Mouse (Mus musculus) stomach, embryonic 14.5 days (tissue): ENCODE data around the gene Zfp36l1. TPM values are rescaled to one million over a fixed set of nuclear protein-coding genes. Genes with fewer than 3 reads are reported as not detected.

Source experiments
- ATAC-seq: fragments of 200-750 bp; cut with Nextera tagmentation; 2 replicates; pipeline ENCODE4 v1.8.0; 2017; ENCODE audit warnings: low read depth, moderate TSS enrichment; ENCODE audit not compliant: insufficient number of reproducible peaks, insufficient read depth, low FRiP score
- H3K27ac ChIP-seq: fragments of 300-500 bp; sonication (generic); 2 replicates; pipeline ENCODE4 v1.5.1; 2014; ENCODE audit warnings: mild to moderate bottlenecking, low read length, moderate library complexity, mixed read lengths
- H3K27me3 ChIP-seq: fragments of 300-500 bp; sonication (generic); 2 replicates; pipeline ENCODE4 v1.6.1; 2014; ENCODE audit warnings: low read length, control low read depth, mixed read lengths; ENCODE audit not compliant: control insufficient read depth, insufficient read depth
- H3K36me3 ChIP-seq: fragments of 300-500 bp; sonication (generic); 2 replicates; pipeline ENCODE4 v1.6.1; 2014; ENCODE audit warnings: mild to moderate bottlenecking, control low read depth, low read length, moderate library complexity, mixed read lengths; ENCODE audit not compliant: control insufficient read depth, insufficient read depth
- H3K4me1 ChIP-seq: fragments of 300-500 bp; sonication (generic); 2 replicates; pipeline ENCODE4 v1.6.1; 2014; ENCODE audit warnings: low read length, control low read depth, mixed read lengths; ENCODE audit not compliant: control insufficient read depth, insufficient read depth
- H3K4me2 ChIP-seq: fragments of 300-500 bp; sonication (generic); replicated peaks from 2 replicates; pipeline ENCODE4 v1.6.1; 2014; ENCODE audit warnings: low read depth, low read length, control low read depth
- H3K4me3 ChIP-seq: fragments of 300-500 bp; sonication (generic); 2 replicates; pipeline ENCODE4 v1.5.1; 2014; ENCODE audit warnings: low read depth, low read length, control low read depth
- H3K9ac ChIP-seq: fragments of 300-500 bp; sonication (generic); replicated peaks from 2 replicates; pipeline ENCODE4 v1.6.1; 2014; ENCODE audit warnings: low read depth, mild to moderate bottlenecking, control low read depth, low read length, moderate library complexity, mixed read lengths
- H3K9me3 ChIP-seq: fragments of 300-500 bp; sonication (generic); 2 replicates; pipeline ENCODE4 v1.6.1; 2016; ENCODE audit warnings: low read depth, low read length, control low read depth; ENCODE audit not compliant: control insufficient read depth
- WGBS: fragments of 180-500 bp; shearing (Covaris S2); extraction: QIAGEN DNeasy Blood & Tissue Kit; methylation state at CpG from one replicate; pipeline ENCODE4 v1.1.7; 2014; 5-methylcytosine and 5-hydroxymethylcytosine counted together
- polyA plus RNA-seq: library from polyadenylated mRNA; unstranded; fragments of >200 nt; fragmentation: Nextera tagmentation; extraction: Ambion mirVana; gene quantifications from 2 replicates; pipeline ENCODE4 v1.2.1, GENCODE M21; 2014

Zfp36l1 gene
- polyA plus RNA-seq, 1 experiment from 2014 or later: 245 TPM

DNA sequence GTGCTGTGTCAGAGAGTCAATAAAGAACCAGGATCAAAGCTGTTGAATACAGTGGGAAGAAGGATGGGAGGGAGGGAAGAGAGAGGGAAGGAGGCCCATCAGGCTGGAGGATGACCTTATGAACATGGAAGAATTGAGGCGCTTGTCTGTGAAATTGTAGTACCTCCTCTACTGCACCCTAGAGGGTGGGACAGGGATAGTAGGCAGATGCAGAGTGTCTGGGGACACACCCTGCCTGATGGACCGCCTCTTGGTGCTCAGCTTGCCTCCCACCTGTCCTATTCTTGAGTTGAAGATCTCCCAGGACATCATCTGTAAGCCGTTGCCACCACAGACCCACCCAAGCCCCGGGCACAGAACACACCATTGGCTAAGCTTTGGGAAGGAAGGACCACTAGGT is 30.1 kb downstream of the Zfp36l1 start:
- Histone ChIP-seq H3K4me3 (no peak overlapping the region), H3K4me1 (peaks cover 19% of the 10 kb centered on the region), H3K9me3 (no peaks in the 10 kb centered on the region), H3K4me2 (no peak overlapping the region), H3K9ac (no peak overlapping the region), H3K36me3 (no peaks in the 10 kb centered on the region), H3K27me3 (no peaks in the 10 kb centered on the region), H3K27ac (peak overlapping the region; percentile 74; the same call in 1 of the 2 replicates)
- no peak for ATAC-seq
- 84% methylated on average over 4 of the region's 4 CpGs for WGBS

DNA sequence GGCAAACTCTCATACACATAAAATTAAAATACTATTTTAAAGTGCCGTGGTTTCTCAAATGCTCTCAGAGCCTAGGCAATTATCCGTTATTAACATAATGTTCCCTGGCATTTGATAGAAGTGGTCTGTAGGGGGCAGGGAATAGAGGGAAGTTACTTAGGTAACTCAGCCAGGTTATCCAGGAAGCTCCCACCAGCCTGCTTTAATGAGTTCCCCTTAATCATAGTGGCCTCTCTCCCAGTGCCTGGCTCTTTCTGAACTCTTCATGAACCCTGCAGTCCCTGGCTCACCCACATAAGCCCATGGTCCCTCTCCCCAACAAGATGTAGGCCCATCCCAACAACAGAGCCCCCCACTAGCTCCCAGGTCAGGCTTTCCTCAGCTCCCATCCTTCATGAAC is 31.4 kb downstream of the Zfp36l1 start:
- H3K4me3 ChIP-seq: no peak overlapping the region
- no peak for ATAC-seq
- H3K9me3 ChIP-seq: no peaks in the 10 kb centered on the region
- H3K4me1 ChIP-seq: peaks cover 19% of the 10 kb centered on the region
- no peak overlapping the region for H3K4me2 ChIP-seq
- H3K27me3 ChIP-seq: no peaks in the 10 kb centered on the region
- WGBS: 85% methylated on average over 2 of the region's 2 CpGs
- no peak overlapping the region for H3K9ac ChIP-seq
- H3K36me3 ChIP-seq: no peaks in the 10 kb centered on the region
- H3K27ac ChIP-seq: no peak overlapping the region

DNA sequence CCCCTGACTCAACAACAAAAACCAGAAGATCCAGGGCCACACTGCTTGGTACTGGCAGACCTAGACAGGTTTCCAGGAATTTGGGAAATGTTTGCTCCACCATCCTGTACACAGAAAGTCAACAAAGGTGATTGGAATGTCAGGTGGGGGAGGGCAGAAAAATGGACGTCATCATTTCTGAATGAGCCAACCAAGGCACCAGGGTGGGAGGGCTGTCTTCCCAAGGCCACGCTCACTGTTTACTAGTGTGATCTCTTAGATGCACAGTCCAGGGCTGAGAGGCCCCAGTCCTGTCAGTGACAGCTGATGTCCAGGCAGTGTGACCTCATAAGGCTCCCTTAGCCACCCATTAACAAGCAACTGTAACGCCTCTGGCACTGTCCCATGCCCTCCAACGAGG is 32.9 kb downstream of the Zfp36l1 start:
- no peak overlapping the region for H3K27ac ChIP-seq
- H3K4me3 ChIP-seq: no peak overlapping the region
- no peaks in the 10 kb centered on the region for H3K27me3 ChIP-seq
- H3K9me3 ChIP-seq: no peaks in the 10 kb centered on the region
- no peak for ATAC-seq
- WGBS: 60% methylated on average over 4 of the region's 4 CpGs
- H3K4me2 ChIP-seq: no peak overlapping the region
- H3K9ac ChIP-seq: no peak overlapping the region
- H3K4me1 ChIP-seq: peaks cover 19% of the 10 kb centered on the region
- no peaks in the 10 kb centered on the region for H3K36me3 ChIP-seq

DNA sequence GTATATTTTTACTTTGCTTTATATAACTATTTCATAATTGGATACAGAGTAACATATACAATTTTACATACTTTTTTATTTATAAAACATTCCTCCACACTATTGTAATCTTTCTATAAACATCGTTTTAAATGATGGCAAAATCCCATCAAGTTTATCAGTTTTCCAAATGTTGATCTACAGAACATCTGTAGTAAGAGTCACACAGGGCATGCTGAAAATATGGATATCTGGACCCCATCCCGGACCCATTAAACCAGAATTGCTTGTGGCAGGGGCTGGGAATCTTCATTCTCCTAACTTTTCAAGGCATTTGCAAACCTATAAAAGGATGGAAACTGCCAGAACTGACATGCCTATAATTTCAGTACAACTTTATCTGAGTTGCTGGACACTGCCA is 38.5 kb downstream of the Zfp36l1 start:
- Histone ChIP-seq H3K4me2 (no peak overlapping the region), H3K4me1 (0 out of 2 replicates have a peak, but pooled peaks cover 3% of the 10 kb centered on the region), H3K27me3 (no peaks in the 10 kb centered on the region), H3K9me3 (no peaks in the 10 kb centered on the region), H3K27ac (peak overlapping the region; percentile 56; the same call in 1 of the 2 replicates), H3K9ac (no peak overlapping the region), H3K4me3 (no peak overlapping the region), H3K36me3 (no peaks in the 10 kb centered on the region)
- ATAC-seq: no peak
- WGBS: 43% methylated on average over 2 of the region's 2 CpGs

- Histone ChIP-seq H3K4me3 (no peak overlapping the region), H3K9me3 (no peaks in the 10 kb centered on the region), H3K36me3 (no peaks in the 10 kb centered on the region), H3K4me2 (no peak overlapping the region), H3K9ac (no peak overlapping the region), H3K4me1 (0 out of 2 replicates have a peak, but pooled peaks cover 3% of the 10 kb centered on the region), H3K27ac (no peak overlapping the region), H3K27me3 (no peaks in the 10 kb centered on the region)
- ATAC-seq: no peak
- WGBS: 61% methylated on average over 8 of the region's 8 CpGs
These were observed 42.1 kb downstream of the Zfp36l1 start for GRCm38 (mm10) chr12:80070534-80071287.

- Histone ChIP-seq H3K9ac (no peak overlapping the region), H3K4me3 (no peak overlapping the region), H3K27ac (no peak overlapping the region), H3K4me2 (no peak overlapping the region), H3K4me1 (peaks cover 3% of the 10 kb centered on the region; the same call in 1 of the 2 replicates), H3K9me3 (no peaks in the 10 kb centered on the region), H3K27me3 (no peaks in the 10 kb centered on the region), H3K36me3 (no peaks in the 10 kb centered on the region)
- 86% methylated on average over 3 of the region's 3 CpGs for WGBS
- no peak for ATAC-seq
These were observed 43.8 kb downstream of the Zfp36l1 start for GRCm38 (mm10) chr12:80069040-80069439.

DNA sequence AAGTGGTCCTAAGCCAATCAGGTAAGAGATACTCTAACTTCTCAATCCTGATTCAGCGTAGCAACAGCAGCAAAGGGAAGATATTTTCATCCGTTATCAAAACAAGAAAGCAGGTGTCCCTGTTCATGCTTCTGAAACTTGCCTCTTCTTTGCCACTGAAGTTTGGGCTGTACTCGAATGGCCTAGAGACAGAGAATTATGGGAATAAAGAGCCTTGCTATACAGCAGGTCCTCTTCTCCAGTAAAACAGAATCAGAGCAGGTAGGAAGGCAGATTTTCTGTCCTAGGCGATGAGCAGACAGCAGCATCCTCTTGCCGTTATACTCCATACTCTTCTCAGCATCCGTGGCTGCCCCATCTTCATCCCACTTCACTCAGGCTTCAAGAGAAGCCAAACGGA is 44.8 kb downstream of the Zfp36l1 start:
- Histone ChIP-seq H3K27me3 (no peaks in the 10 kb centered on the region), H3K9me3 (no peaks in the 10 kb centered on the region), H3K4me1 (peaks cover 13% of the 10 kb centered on the region), H3K4me2 (no peak overlapping the region), H3K27ac (no peak overlapping the region), H3K36me3 (no peaks in the 10 kb centered on the region), H3K4me3 (no peak overlapping the region), H3K9ac (no peak overlapping the region)
- ATAC-seq: no peak
- WGBS: 75% methylated on average over 7 of the region's 7 CpGs

DNA sequence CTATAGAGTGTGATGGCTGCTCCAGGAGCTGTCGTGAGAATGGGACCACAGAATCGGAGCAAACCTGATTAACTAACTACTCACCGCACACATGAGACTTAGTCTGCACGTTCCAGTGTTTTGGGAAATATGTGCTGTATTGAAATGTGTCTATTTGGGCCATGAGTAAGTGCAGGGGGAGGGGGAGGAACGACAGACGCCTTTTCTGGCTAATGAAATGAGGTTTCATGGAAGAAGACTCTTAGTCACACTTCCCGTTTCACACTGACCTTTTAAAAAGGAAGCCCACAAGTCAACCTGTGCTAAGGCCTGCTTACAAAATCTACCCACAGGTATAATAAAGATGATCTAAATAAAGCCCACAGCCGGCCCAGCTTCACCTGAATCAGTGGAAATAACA is 47.8 kb downstream of the Zfp36l1 start:
- peaks cover 27% of the 10 kb centered on the region for H3K4me1 ChIP-seq
- no peaks in the 10 kb centered on the region for H3K9me3 ChIP-seq
- ATAC-seq: no peak
- no peak overlapping the region for H3K27ac ChIP-seq
- 80% methylated on average over 8 of the region's 8 CpGs for WGBS
- no peak overlapping the region for H3K4me3 ChIP-seq
- H3K27me3 ChIP-seq: no peaks in the 10 kb centered on the region
- no peak overlapping the region for H3K4me2 ChIP-seq
- no peak overlapping the region for H3K9ac ChIP-seq
- H3K36me3 ChIP-seq: no peaks in the 10 kb centered on the region

DNA sequence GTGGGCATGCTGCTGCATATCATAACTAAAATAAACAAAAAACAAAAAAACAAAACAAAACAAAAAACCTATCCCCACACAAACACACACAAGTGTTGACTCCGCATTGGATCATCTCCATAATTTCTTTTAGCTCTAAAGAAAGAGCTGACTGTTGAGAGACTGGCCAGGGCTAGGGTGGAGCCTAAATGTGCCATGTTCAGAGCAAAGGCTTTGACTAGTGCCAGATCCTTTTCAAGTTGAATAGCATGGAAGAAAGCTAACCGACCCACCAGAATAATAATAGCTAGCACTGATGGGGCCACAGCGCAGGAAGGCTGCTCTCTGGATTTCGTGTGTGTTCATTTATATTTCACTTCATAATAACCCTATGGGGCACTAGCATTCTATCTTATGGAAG is 48.5 kb downstream of the Zfp36l1 start:
- Histone ChIP-seq H3K4me2 (no peak overlapping the region), H3K36me3 (no peaks in the 10 kb centered on the region), H3K27me3 (no peaks in the 10 kb centered on the region), H3K27ac (no peak overlapping the region; the same call in 1 of the 2 replicates), H3K9me3 (no peaks in the 10 kb centered on the region), H3K9ac (no peak overlapping the region), H3K4me1 (peaks cover 30% of the 10 kb centered on the region), H3K4me3 (no peak overlapping the region)
- no peak for ATAC-seq
- 68% methylated on average over 4 of the region's 4 CpGs for WGBS
